Mouse (Mus musculus) heart, postnatal 14 days (tissue): ENCODE data around the gene Espl1. TPM values are rescaled to one million over a fixed set of nuclear protein-coding genes. Genes with fewer than 3 reads are reported as not detected.

Experiments
- DNase-seq, 2 experiments: peaks; one replicate each; pipeline ENCODE4 v3.0.0; 2021 to 2022
- intact Hi-C: fragments of 180-260 bp; cut with DNase I; formaldehyde crosslinking; loops from one replicate; pipeline ENCODE4 v1.15.1; 2025
- long read RNA-seq, 2 experiments: library from polyadenylated mRNA; stranded (forward); transcript quantifications; one replicate each; pipeline ENCODE4 v2.0.0; 2021
- total RNA-seq, 2 experiments: library from RNA; stranded (reverse); gene quantifications; 2 replicates each; pipeline ENCODE4 v1.2.3; 2021

The Espl1 gene
- total RNA-seq, result 1 to 10 TPM; 3.2 to 4.3 TPM
- long read RNA-seq, experiment 1, partial matches to known transcripts, result 1 of 1 reads
- long read RNA-seq, experiment 1, other reads (novel, unspliced or antisense), result 0 of 1 reads
- long read RNA-seq, experiment 2, result 0 reads

DNA sequence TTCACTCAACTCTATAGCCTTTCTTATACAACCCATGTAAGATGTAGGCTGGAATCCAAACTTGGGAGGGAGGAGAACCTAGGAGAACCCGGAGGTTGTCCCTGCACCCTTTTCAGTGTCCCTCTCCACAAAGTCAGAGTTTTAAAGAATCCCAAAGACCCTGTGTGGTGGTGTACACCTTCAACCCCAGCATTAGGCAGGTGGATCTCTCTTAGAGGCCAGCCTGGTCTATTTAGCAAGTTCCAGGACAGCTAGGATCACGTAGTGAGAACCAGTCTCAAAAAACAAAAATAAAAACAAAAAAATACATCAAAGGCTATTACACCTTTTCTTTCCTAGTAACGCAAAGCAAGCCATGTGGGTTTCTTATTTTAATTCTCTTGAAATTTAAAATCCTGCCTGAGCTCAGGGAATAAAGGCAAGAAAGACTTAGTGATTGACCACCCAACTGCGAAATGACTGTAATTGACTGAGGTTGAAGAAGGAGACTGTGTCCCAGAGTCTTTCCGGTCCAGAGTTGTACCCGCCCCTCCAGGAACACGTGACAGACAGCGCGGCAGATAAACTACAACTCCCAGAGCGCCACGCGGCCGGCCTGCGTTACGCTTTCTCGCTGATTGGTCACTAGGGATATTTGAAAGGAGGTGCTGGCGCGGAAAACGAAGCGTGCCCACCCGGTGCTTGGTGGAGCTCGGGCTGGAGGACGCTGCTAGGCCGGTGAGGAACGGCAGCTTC, at the start of gene Espl1:
Espl1 (plus strand) TSS at position 634 of the 735 bp plus-strand sequence.
- intact Hi-C loops, result no loop called here
- peak; percentile 91 to 95 for DNase-seq

DNA sequence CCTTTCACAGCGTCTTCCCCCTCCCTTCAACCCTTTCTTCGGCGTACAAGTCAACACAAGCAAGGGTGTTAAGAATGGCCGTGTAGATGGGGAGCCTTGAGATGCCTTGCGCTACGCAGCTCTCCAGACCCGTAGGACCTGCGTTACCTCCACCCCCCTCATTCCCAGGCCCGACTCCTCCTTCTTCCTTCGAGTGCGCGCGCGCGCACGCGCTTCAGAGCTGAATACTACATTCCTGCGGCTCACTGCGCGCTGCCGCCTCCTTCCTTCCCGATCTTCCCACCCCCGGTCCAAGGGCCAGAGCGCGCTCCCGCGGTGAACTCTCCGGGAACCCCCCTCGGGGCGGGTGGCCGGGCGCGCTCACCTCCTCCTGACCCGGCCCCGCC, 49.2 kb upstream of the Espl1 start:
- peak; percentile 96 to 97 for DNase-seq
- intact Hi-C loops, result no loop called here

DNA sequence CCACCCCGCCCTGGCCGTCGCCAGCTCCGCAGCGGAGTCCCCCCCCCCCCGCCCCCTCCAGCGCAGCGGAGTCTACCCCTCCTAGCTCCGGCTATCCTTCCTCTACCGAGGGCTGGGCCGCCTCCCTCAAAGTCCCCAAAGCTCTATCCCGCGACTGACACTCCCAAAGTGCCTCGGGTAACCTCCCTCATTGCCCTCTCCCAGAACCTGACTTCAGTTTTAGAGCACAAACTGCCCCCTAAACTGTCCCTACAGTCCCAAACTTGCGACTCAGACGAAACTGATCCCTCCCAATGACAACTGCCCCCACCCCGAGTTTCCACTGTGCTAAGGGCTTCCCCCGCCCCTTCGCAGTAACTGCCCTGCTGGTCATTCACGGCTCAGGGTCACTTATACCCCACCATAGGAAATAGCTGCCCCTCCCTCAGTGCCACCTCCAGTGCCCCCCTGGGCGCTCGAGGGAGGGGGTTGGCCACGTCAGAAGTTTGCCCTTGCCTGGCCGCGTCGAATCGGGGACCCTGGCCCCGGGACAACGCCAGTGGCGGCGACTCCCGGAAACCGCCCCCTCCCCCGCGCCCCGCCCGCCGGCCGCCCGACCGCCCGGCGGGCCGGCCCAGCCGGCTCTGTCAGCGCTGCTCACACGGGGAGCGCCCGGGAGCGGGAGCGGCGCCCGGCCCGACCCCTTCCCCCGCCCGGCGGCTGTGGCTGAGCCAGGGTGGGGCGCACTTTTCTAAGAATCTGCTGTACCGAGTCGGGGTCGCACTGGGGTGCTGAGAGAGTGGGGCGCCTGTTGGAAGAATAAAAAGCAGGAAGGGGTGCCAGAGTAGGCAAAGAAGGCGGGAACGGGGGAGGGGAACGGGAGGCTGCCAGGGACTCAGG, 48.6 kb upstream of the Espl1 start:
- DNase-seq, result peak; percentile 79 to 87
- intact Hi-C loops, result loop anchor here (2.0 kb wide), 1 partner anchor 31 kb away; the partner anchor contains the start of gene Mfsd5

GRCm38 (mm10) chr15:102248131-102248811, 47.8 kb upstream of the Espl1 start:
- intact Hi-C loops, result loop anchor here (2.0 kb wide), 1 partner anchor 31 kb away; the partner anchor contains the start of gene Mfsd5
- no peak for DNase-seq

- intact Hi-C loops, result loop anchor here (2.0 kb wide), 1 partner anchor 30 kb away; the partner anchor contains the start of gene Mfsd5
Observed at GRCm38 (mm10) chr15:102248812-102249191, 47.3 kb upstream of the Espl1 start.

GRCm38 (mm10) chr15:102249251-102249691, 46.8 kb upstream of the Espl1 start:
- peak in 1 of 2 experiments; percentile 61 for DNase-seq
- intact Hi-C loops, result loop anchor here (2.0 kb wide), 1 partner anchor 30 kb away; the partner anchor contains the start of gene Mfsd5

More at GRCm38 (mm10) chr15:102248812-102249191, 47.3 kb upstream of the Espl1 start:
- no peak for DNase-seq

GRCm38 (mm10) chr15:102249967-102250366, 46.1 kb upstream of the Espl1 start:
- DNase-seq, result no peak
- intact Hi-C loops, result loop anchor here (2.0 kb wide), 1 partner anchor 29 kb away; the partner anchor contains the start of gene Mfsd5

GRCm38 (mm10) chr15:102250521-102250920, 45.5 kb upstream of the Espl1 start:
- intact Hi-C loops, result no loop called here
- no peak for DNase-seq

DNA sequence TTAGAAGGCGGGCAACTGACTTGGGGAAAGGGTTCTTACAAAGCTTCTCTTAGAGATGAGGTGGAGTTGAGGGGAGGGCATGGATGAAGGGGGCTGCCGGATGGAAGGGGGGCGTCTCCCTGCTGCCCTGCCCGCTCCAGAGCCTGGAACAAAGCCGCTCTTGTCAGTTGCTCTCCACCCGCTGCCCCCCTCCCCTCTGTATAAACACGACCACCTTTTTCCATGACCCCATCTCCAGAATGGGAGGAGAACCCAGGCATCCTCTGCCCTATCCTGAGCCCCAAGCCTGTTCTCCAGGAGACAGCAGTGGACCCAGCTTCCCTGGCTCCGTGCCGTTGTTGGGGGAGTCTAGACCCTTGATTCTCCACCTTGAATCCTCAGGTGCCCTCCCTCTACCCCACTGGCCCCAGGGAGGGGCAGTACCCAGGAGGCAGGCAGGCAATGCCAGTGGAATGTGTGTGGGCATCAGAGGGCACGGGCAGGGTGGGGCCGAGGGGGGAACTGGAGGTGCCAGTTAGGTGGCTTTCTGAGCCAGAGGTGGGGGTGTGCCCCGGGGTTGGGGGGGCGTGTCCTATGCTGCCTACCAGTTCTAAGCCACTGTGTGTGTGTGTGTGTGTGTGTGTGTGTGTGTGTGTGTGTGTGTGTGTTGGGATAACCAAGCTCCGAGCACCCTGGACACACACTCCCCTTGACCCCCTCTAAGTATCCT, 40.4 kb upstream of the Espl1 start:
- no peak for DNase-seq
- intact Hi-C loops, result no loop called here

DNA sequence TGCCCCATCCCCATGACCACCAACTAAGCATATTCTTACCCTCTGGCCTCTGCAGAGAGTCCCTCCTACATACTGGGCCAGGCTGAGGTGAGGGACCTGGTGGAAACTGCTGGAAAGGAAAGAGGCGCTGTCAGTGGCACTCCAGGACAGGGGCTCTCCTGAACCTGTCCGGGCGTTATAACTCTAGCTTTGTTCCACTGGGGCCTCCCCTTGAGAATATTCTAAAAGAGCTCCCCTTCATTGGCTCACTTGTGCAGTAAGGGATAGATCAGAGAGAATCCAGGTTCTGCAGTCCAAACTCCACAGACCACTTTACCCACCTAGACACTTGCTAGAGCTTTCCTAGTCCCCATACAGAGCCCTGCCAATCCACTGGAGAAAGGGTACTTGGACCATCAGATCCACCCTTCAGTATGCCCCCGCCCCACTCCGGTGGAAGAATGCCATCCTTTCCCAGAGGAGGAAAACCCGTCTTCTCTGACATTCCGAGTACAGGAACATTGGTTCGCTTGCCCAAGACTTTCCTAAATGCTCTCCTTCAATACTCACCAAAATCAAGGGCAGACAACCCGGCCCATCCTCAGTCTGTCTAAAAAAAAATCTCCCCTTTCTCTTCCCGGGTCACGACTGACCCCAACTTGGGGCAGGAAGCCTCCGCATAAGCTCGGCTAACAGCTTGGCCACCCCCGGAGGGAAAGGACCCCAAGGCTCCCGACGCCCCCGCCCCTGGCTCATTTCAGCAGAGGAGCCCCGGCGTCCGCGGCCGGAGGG, 39.5 kb upstream of the Espl1 start:
- intact Hi-C loops, result no loop called here
- DNase-seq, result no peak

DNA sequence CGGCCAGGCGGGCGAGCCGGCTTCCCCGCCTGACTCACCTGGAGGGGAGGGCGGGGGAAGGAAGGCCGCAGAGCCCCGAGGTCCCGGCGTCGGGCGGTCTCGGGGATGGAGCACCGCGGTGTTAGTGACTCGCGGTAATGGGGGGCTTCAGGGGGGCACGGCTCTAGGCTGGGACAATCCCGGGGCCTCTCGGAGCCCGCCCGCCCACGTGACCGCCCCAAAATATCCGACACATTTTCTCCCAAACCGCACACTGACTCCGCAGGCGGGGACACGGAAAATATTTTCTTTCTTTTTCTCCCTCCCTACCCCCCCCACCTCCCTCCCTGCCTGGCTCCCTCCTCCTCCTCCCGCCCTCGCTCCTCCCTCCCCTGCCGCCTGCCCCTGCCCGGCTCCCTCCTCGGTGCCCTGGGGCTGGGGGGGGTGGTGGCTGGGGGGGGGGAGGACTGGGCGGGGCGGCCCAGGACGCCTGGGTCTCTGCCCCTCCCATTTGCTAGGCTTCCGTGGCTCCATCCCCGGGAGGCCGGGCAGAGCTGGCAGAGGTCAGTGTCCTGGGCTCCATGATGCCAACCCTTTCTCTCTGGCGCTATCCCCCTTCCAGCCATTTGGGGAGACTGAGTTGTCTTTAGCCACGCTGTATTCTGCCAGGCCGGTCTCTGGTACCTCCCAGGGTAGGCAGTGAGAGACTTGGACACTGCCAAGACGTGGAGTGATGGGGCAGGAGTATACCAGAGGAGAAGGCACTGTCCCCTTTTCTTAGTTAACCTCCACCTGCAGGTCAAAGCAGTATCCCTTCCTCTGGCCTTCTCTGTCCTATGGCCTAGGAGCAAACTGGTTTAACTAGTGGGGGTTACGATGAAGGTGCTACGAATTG, 38.6 kb upstream of the Espl1 start, which contains the start of gene Rarg:
Rarg (minus strand) TSS at position 316 of the 874 bp plus-strand sequence.
- DNase-seq, result peak in 1 of 2 experiments; percentile 53
- intact Hi-C loops, result no loop called here

GRCm38 (mm10) chr15:102258076-102258470, 38.0 kb upstream of the Espl1 start:
- intact Hi-C loops, result no loop called here
- peak; percentile 64 to 65 for DNase-seq

DNA sequence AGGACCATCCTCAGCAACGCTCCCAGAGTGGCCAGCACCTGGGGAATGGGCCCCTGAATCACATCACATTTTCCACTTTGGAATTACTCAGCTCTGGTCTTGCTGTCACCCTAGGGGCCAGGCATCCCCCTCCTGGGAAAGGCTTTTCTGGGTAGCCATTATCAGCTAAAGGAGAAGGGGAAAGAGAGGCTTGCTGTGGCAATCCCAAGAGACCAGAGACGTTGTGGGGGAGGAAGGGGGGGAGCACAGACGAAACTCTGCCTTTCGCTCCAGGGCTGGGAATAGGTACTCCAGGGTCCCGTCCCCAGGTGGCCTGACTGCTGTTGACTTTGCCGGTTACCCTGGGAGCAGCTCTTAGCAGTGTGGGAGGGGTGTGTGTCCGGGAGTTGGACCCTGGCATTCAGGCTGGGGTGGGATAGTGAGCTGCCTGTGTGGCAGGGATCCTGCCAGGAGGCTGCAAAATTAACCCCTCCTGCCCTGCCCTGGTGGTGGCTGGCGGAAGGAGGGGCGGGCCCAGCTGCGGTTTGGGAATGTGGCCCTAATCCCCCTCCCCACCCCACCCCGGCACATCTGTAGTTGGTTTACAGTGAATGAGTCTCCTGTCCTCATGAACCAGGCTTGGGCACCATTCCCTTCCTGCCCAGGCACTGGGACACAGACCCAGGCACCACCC, 37.3 kb upstream of the Espl1 start:
- no peak for DNase-seq
- intact Hi-C loops, result no loop called here

GRCm38 (mm10) chr15:102262582-102262981, 33.5 kb upstream of the Espl1 start:
- intact Hi-C loops, result no loop called here
- DNase-seq, result no peak

GRCm38 (mm10) chr15:102263037-102263436, 33.0 kb upstream of the Espl1 start:
- no peak for DNase-seq
- intact Hi-C loops, result no loop called here

DNA sequence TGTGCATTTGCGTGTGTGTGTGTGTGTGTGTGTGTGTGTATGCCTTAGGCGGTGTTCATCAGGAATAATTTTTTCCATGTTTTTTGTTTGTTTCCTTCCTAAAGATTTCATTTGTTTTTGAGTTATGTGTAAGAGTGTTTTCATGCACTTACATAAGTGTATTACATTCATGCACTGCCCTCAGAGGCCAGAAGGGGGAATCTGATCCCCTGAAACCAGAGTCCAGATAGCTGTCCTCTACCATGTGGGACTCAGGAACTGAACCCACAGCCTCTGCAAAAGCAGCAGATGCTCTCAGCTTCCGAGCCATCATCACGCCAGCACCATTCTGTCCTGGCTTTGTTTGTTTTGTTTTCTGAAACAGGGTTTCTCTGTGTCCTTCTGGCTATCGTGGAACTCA, 30.5 kb upstream of the Espl1 start:
- DNase-seq, result no peak
- intact Hi-C loops, result no loop called here

GRCm38 (mm10) chr15:102270274-102270960, 25.6 kb upstream of the Espl1 start, which contains the start of gene Gm9918:
Gene Gm9918, plus strand, starts transcription at chr15:102270563.
- intact Hi-C loops, result no loop called here

More at GRCm38 (mm10) chr15:102270274-102270960, 25.6 kb upstream of the Espl1 start, which contains the start of gene Gm9918:
- no peak for DNase-seq
